Mouse (Mus musculus) small intestine, adult 2 months (tissue): ENCODE results near the gene Emx1. TPM values are rescaled to one million over a fixed set of nuclear protein-coding genes. Genes with fewer than 3 reads are reported as not detected.

Source experiments
- H3K27ac ChIP-seq: fragments of 200-500 bp; 2 replicates; pipeline ENCODE4 v1.5.1; 2012; ENCODE audit warnings: low read depth, low read length, control low read depth, inconsistent platforms; ENCODE audit not compliant: insufficient read depth
- H3K27me3 ChIP-seq: fragments of 200-500 bp; 2 replicates; pipeline ENCODE4 v1.6.1; 2012; ENCODE audit warnings: mild to moderate bottlenecking, moderate library complexity, low read length, inconsistent platforms; ENCODE audit not compliant: control insufficient read depth, insufficient read depth
- H3K36me3 ChIP-seq: fragments of 200-500 bp; 2 replicates; pipeline ENCODE4 v1.6.1; 2012; ENCODE audit warnings: mild to moderate bottlenecking, low read length, control low read depth, inconsistent platforms; ENCODE audit not compliant: control insufficient read depth, insufficient read depth
- H3K4me1 ChIP-seq: fragments of 200-500 bp; 2 replicates; pipeline ENCODE4 v1.6.1; 2012; ENCODE audit warnings: low read length, inconsistent platforms, mixed read lengths; ENCODE audit not compliant: control insufficient read depth, insufficient read depth, insufficient read length
- H3K4me3 ChIP-seq: fragments of 200-500 bp; 2 replicates; pipeline ENCODE4 v1.5.1; 2012; ENCODE audit warnings: low read depth, mild to moderate bottlenecking, control low read depth, inconsistent platforms, low read length, moderate library complexity
- CTCF ChIP-seq: fragments of 200-500 bp; IDR thresholded peaks from 2 replicates; pipeline ENCODE4 v1.5.1; 2012; ENCODE audit warnings: low read depth, mild to moderate bottlenecking, control low read depth, inconsistent platforms, low read length, moderate library complexity, mixed read lengths; ENCODE audit not compliant: insufficient replicate concordance, insufficient read length; ENCODE audit errors: extremely low read depth
- POLR2A ChIP-seq: fragments of 200-500 bp; IDR thresholded peaks from 2 replicates; pipeline ENCODE4 v1.6.1; 2012; ENCODE audit warnings: low read depth, mild to moderate bottlenecking, control low read depth, inconsistent platforms, low read length, moderate library complexity
- WGBS: fragments of 180-500 bp; shearing (Covaris S2); methylation state at CpG from one replicate; pipeline ENCODE4 v1.1.7; 2018; 5-methylcytosine and 5-hydroxymethylcytosine counted together
- polyA plus RNA-seq: library from polyadenylated mRNA; depleted of rRNA; stranded (reverse); fragments of >200 nt; gene quantifications from 2 replicates; pipeline ENCODE4 v1.2.3, GENCODE M21; 2012

The Emx1 gene
- polyA plus RNA-seq, 1 experiment, result not detected

- no peaks in the 10 kb centered on the region for H3K27me3 ChIP-seq
These were observed 20.1 kb downstream of the Emx1 start for GRCm38 (mm10) chr6:85207345-85207744.

GRCm38 (mm10) chr6:85209226-85209967 lies 22.2 kb downstream of the Emx1 start:
- TF ChIP-seq POLR2A (no peak), CTCF (no peak)
- H3K4me1 ChIP-seq, result peaks cover 8% of the 10 kb centered on the region
- 76% methylated on average over 9 of the region's 9 CpGs for WGBS
- H3K27me3 ChIP-seq, result no peaks in the 10 kb centered on the region
- H3K36me3 ChIP-seq, result no peaks in the 10 kb centered on the region
- H3K4me3 ChIP-seq, result no peak overlapping the region
- H3K27ac ChIP-seq, result no peak overlapping the region

More at GRCm38 (mm10) chr6:85207345-85207744, 20.1 kb downstream of the Emx1 start:
- Histone ChIP-seq H3K4me1 (peaks cover 8% of the 10 kb centered on the region), H3K27ac (no peak overlapping the region), H3K36me3 (no peaks in the 10 kb centered on the region), H3K4me3 (no peak overlapping the region)
- 43% methylated on average over 5 of the region's 5 CpGs for WGBS
- TF ChIP-seq POLR2A (no peak), CTCF (no peak)

- Histone ChIP-seq H3K4me1 (peaks cover 8% of the 10 kb centered on the region), H3K27me3 (no peaks in the 10 kb centered on the region), H3K27ac (no peak overlapping the region), H3K4me3 (no peak overlapping the region), H3K36me3 (no peaks in the 10 kb centered on the region)
- no peak for TF ChIP-seq POLR2A
- TF ChIP-seq CTCF, result no peak
- 65% methylated on average over 1 of the region's 1 CpGs for WGBS
These were observed 23.4 kb downstream of the Emx1 start for GRCm38 (mm10) chr6:85210686-85211085.

GRCm38 (mm10) chr6:85218251-85218650 lies 31.0 kb downstream of the Emx1 start:
- H3K4me1 ChIP-seq, result no peaks in the 10 kb centered on the region
- no peaks in the 10 kb centered on the region; the same call in 1 of the 2 replicates for H3K27me3 ChIP-seq
- no peak overlapping the region for H3K27ac ChIP-seq
- WGBS, result 76% methylated on average over 4 of the region's 4 CpGs
- no peaks in the 10 kb centered on the region for H3K36me3 ChIP-seq
- TF ChIP-seq POLR2A (no peak), CTCF (no peak)
- H3K4me3 ChIP-seq, result no peak overlapping the region

- H3K27me3 ChIP-seq, result no peaks in the 10 kb centered on the region; the same call in 1 of the 2 replicates
- no peaks in the 10 kb centered on the region for H3K4me1 ChIP-seq
- no peak for TF ChIP-seq POLR2A
- TF ChIP-seq CTCF, result no peak
- no peak overlapping the region for H3K4me3 ChIP-seq
- no peaks in the 10 kb centered on the region for H3K36me3 ChIP-seq
- WGBS, result 74% methylated on average over 5 of the region's 5 CpGs
- H3K27ac ChIP-seq, result no peak overlapping the region
These were observed 31.6 kb downstream of the Emx1 start for GRCm38 (mm10) chr6:85218684-85219445.

- no peaks in the 10 kb centered on the region; the same call in 1 of the 2 replicates for H3K27me3 ChIP-seq
- WGBS, result 95% methylated on average over 11 of the region's 11 CpGs
- no peak for TF ChIP-seq CTCF
- TF ChIP-seq POLR2A, result no peak
- H3K4me1 ChIP-seq, result no peaks in the 10 kb centered on the region
- H3K4me3 ChIP-seq, result no peak overlapping the region
- H3K36me3 ChIP-seq, result no peaks in the 10 kb centered on the region
- no peak overlapping the region for H3K27ac ChIP-seq
These were observed 32.5 kb downstream of the Emx1 start for GRCm38 (mm10) chr6:85219706-85220105.

- TF ChIP-seq POLR2A, result no peak
- TF ChIP-seq CTCF, result no peak
- 85% methylated on average over 4 of the region's 4 CpGs for WGBS
- no peak overlapping the region for H3K27ac ChIP-seq
These were observed 33.7 kb downstream of the Emx1 start for GRCm38 (mm10) chr6:85220917-85221316.

More at GRCm38 (mm10) chr6:85220917-85221316, 33.7 kb downstream of the Emx1 start:
- H3K4me1 ChIP-seq, result no peaks in the 10 kb centered on the region
- no peaks in the 10 kb centered on the region for H3K36me3 ChIP-seq
- H3K4me3 ChIP-seq, result no peak overlapping the region
- H3K27me3 ChIP-seq, result no peaks in the 10 kb centered on the region; the same call in 1 of the 2 replicates
